ENCODE assay signal across 11 mouse cellular contexts in genomic region chr6:95650082-95650722, GRCm38 (mm10).
DNase-seq lines count a peak whose midpoint lies in the region; ATAC-seq and TF ChIP-seq lines count a peak whose summit lies in the region.
"Had no signal": no experiment of that assay in that cellular context is flagged by ENCODE, and none has a peak within 500 bp of the region (broad histone marks: within the 10 kb centered on the region; RNA-seq: fewer than 3 reads in every experiment).

No protein-coding gene starts in this region.

- no peak for TF ChIP-seq POLR2A in lung, adult 2 months (IDR thresholded peaks at IDR 0.05; ENCODE audit: borderline replicate concordance, extremely low read depth, low read depth, low read length)
- no peak for TF ChIP-seq POLR2A in brain, embryonic 14.5 days (IDR thresholded peaks at IDR 0.05; ENCODE audit: borderline replicate concordance, extremely low read depth, insufficient read depth, insufficient read length, poor library complexity, severe bottlenecking)

- DNase-seq in forebrain, postnatal 0 days = peak; percentile 43
- DNase-seq in lung, adult 18-20 months = peak; percentile 4 to 32
- no peak for DNase-seq in lung, adult 2 months
- DNase-seq in brain, embryonic 14.5 days (ENCODE audit: low read depth) = peak; percentile 67
- DNase-seq in right cerebral cortex, adult 2 months (ENCODE audit: low spot score in 2 of 2) = no peak
- DNase-seq: cerebellum, postnatal 36 days; liver, embryonic 13.5 days; thymus, adult 2 months had no signal

- H3K9me3 ChIP-seq in forebrain, postnatal 0 days (ENCODE audit: low read length) = no peaks in the 10 kb centered on the region
- H3K9me3 ChIP-seq in forebrain, embryonic 16.5 days (ENCODE audit: control insufficient read depth, low read length) = no peaks in the 10 kb centered on the region
- no peaks in the 10 kb centered on the region for H3K9me3 ChIP-seq in midbrain, embryonic 13.5 days
- no peaks in the 10 kb centered on the region for H3K9me3 ChIP-seq in intestine, embryonic 15.5 days
- H3K9me3 ChIP-seq: liver, embryonic 13.5 days had no signal

- H3K4me3 ChIP-seq in forebrain, postnatal 0 days (ENCODE audit: low read depth, low read length) = no peak overlapping the region
- no peak overlapping the region for H3K4me3 ChIP-seq in forebrain, embryonic 16.5 days (replicated peaks; ENCODE audit: low read length)
- H3K4me3 ChIP-seq in lung, adult 2 months (replicated peaks; ENCODE audit: extremely low read depth, low read depth, low read length) = no peak overlapping the region
- H3K4me3 ChIP-seq in midbrain, embryonic 13.5 days (replicated peaks) = no peak overlapping the region
- H3K4me3 ChIP-seq in intestine, embryonic 15.5 days (replicated peaks) = no peak overlapping the region
- H3K4me3 ChIP-seq: liver, embryonic 13.5 days had no signal

- no peaks in the 10 kb centered on the region for H3K27me3 ChIP-seq in forebrain, postnatal 0 days (ENCODE audit: insufficient read depth, low read length)
- no peaks in the 10 kb centered on the region for H3K27me3 ChIP-seq in forebrain, embryonic 16.5 days (replicated peaks; ENCODE audit: control insufficient read depth, insufficient read depth, low read length)
- no peaks in the 10 kb centered on the region for H3K27me3 ChIP-seq in midbrain, embryonic 13.5 days
- no peaks in the 10 kb centered on the region for H3K27me3 ChIP-seq in intestine, embryonic 15.5 days (replicated peaks)
- H3K27me3 ChIP-seq: liver, embryonic 13.5 days had no signal

- TF ChIP-seq CTCF in forebrain, postnatal 0 days (IDR thresholded peaks at IDR 0.05; ENCODE audit: low read depth) = no peak
- no peak for TF ChIP-seq CTCF in lung, adult 2 months (IDR thresholded peaks at IDR 0.05; ENCODE audit: insufficient read depth, low read length)
- no peak for TF ChIP-seq CTCF in brain, embryonic 14.5 days (IDR thresholded peaks at IDR 0.05; ENCODE audit: borderline replicate concordance, extremely low read depth, insufficient read depth, insufficient read length)

- H3K4me1 ChIP-seq in forebrain, postnatal 0 days (ENCODE audit: insufficient read depth) = no peaks in the 10 kb centered on the region; the same call in 1 of the 2 replicates
- H3K4me1 ChIP-seq in forebrain, embryonic 16.5 days (replicated peaks; ENCODE audit: control insufficient read depth, insufficient read depth, low read length) = peaks cover 12% of the 10 kb centered on the region
- H3K4me1 ChIP-seq in lung, adult 2 months (ENCODE audit: control insufficient read depth, insufficient read depth, low read length) = peaks cover 2% of the 10 kb centered on the region; the same call in 1 of the 2 replicates
- H3K4me1 ChIP-seq in midbrain, embryonic 13.5 days (replicated peaks) = peaks cover 20% of the 10 kb centered on the region
- H3K4me1 ChIP-seq in intestine, embryonic 15.5 days (replicated peaks) = no peaks in the 10 kb centered on the region
- H3K4me1 ChIP-seq: liver, embryonic 13.5 days had no signal

- no peak overlapping the region for H3K27ac ChIP-seq in forebrain, postnatal 0 days (ENCODE audit: low read depth, low read length)
- H3K27ac ChIP-seq in forebrain, embryonic 16.5 days (ENCODE audit: low read length) = no peak overlapping the region
- H3K27ac ChIP-seq in midbrain, embryonic 13.5 days = no peak overlapping the region
- no peak overlapping the region for H3K27ac ChIP-seq in intestine, embryonic 15.5 days
- H3K27ac ChIP-seq: liver, embryonic 13.5 days had no signal

- H3K9ac ChIP-seq in forebrain, postnatal 0 days = no peak overlapping the region
- no peak overlapping the region for H3K9ac ChIP-seq in forebrain, embryonic 16.5 days (replicated peaks; ENCODE audit: low read depth, low read length)
- no peak overlapping the region for H3K9ac ChIP-seq in midbrain, embryonic 13.5 days (replicated peaks)
- no peak overlapping the region for H3K9ac ChIP-seq in intestine, embryonic 15.5 days
- H3K9ac ChIP-seq: liver, embryonic 13.5 days had no signal

- no peaks in the 10 kb centered on the region for H3K36me3 ChIP-seq in forebrain, postnatal 0 days (ENCODE audit: insufficient read depth)
- H3K36me3 ChIP-seq in forebrain, embryonic 16.5 days (ENCODE audit: control insufficient read depth, insufficient read depth) = no peaks in the 10 kb centered on the region
- H3K36me3 ChIP-seq in midbrain, embryonic 13.5 days = no peaks in the 10 kb centered on the region
- H3K36me3 ChIP-seq in intestine, embryonic 15.5 days = 0 out of 2 replicates have a peak, but pooled peaks cover 3% of the 10 kb centered on the region

- WGBS in forebrain, postnatal 0 days = 38% methylated on average over 13 of the region's 13 CpGs
- 33% methylated on average over 13 of the region's 13 CpGs for WGBS in forebrain, embryonic 16.5 days
- WGBS in lung, adult 2 months = 55% methylated on average over 13 of the region's 13 CpGs
- 42% methylated on average over 13 of the region's 13 CpGs for WGBS in midbrain, embryonic 13.5 days
- WGBS in intestine, embryonic 15.5 days = 60% methylated on average over 13 of the region's 13 CpGs

- H3K4me2 ChIP-seq in forebrain, postnatal 0 days (ENCODE audit: low read depth) = no peak overlapping the region
- H3K4me2 ChIP-seq in forebrain, embryonic 16.5 days (ENCODE audit: low read length) = no peak overlapping the region
- no peak overlapping the region for H3K4me2 ChIP-seq in midbrain, embryonic 13.5 days (replicated peaks)
- H3K4me2 ChIP-seq in intestine, embryonic 15.5 days (replicated peaks) = no peak overlapping the region
- H3K4me2 ChIP-seq: liver, embryonic 13.5 days had no signal

- ATAC-seq in forebrain, postnatal 0 days = no peak
- no peak for ATAC-seq in forebrain, embryonic 16.5 days
- ATAC-seq in midbrain, embryonic 13.5 days = 0 out of 2 replicates have a peak, but pooled peaks have one; percentile 14
- no peak for ATAC-seq in intestine, embryonic 15.5 days

Comparison
In these comparisons a context has a peak if more than half of its experiments do, and no peak if none do; other contexts are left out.
1. DNase-seq: peak in forebrain, postnatal 0 days (single experiment), lung, adult 18-20 months (2 of 2) and brain, embryonic 14.5 days (single experiment); none in lung, adult 2 months (single experiment) and right cerebral cortex, adult 2 months (0 of 2).